Mouse (Mus musculus) thymus, postnatal 25 days (tissue): ENCODE measurements at regions not wholly inside any gene's neighbourhood (a gene's known extent, or its start where the extent isn't known, plus 50 kb on each side); places are given as distances from the start of the nearest gene placed in this dataset.
A peak's percentile ranks its signal among the peaks of the same experiment; 100 is the strongest.
"Not testable (repeated sequence)": the region's sequence is repeated elsewhere in the genome, so short reads cannot be mapped to it uniquely, and the experiment has no call there.

Source experiments
- DNase-seq: peaks from one replicate; pipeline ENCODE4 v3.0.0; 2022

DNA sequence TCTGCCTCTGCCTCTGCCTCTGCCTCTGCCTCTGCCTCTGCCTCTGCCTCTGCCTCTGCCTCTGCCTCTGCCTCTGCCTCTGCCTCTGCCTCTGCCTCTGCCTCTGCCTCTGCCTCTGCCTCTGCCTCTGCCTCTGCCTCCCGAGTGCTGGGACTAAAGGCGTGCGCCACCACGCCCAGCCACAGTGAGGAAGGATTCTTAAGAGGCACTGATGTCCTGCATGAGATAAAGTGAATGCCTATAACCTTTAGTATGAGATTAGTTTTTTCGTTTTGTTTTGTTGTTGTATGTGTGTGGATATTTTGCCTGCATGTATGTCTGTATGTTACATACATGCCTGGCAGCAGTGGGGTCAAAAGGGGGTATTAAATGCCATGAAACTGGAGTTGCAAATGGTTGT lies 63.2 kb downstream of the Hlx start:
- not testable (repeated sequence) for DNase-seq

GRCm38 (mm10) chr1:184668428-184668827 lies 64.0 kb downstream of the Hlx start:
- DNase-seq, result no peak

- no peak for DNase-seq
Measured at GRCm38 (mm10) chr1:184668022-184668421, 64.4 kb downstream of the Hlx start.

DNA sequence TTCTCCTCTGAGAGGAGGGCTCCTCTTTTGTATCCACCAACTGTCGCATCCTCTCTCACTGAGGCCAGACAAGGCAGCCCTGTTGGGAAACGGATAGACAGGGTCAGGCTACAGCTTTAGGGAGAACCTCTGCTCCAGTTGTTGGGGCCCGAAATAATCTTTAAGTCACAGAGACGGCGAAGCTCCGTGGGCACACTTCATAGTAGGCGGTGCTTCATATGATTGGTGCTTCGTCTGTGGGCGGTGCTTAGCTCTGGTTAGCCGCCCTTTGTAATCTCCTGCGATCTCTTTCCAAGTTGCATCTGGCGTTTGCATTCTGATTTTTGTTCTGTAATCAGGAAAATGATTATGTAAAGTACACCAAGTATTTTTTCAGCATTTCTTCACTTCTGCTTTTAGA lies 67.2 kb downstream of the Hlx start:
- no peak for DNase-seq

GRCm38 (mm10) chr1:184664098-184664375 lies 68.4 kb downstream of the Hlx start:
- DNase-seq, result no peak

- no peak for DNase-seq
Measured at GRCm38 (mm10) chr1:184663300-184664097, 68.9 kb downstream of the Hlx start.

- no peak for DNase-seq
Measured at GRCm38 (mm10) chr1:184650541-184651105, 81.8 kb downstream of the Hlx start.

DNA sequence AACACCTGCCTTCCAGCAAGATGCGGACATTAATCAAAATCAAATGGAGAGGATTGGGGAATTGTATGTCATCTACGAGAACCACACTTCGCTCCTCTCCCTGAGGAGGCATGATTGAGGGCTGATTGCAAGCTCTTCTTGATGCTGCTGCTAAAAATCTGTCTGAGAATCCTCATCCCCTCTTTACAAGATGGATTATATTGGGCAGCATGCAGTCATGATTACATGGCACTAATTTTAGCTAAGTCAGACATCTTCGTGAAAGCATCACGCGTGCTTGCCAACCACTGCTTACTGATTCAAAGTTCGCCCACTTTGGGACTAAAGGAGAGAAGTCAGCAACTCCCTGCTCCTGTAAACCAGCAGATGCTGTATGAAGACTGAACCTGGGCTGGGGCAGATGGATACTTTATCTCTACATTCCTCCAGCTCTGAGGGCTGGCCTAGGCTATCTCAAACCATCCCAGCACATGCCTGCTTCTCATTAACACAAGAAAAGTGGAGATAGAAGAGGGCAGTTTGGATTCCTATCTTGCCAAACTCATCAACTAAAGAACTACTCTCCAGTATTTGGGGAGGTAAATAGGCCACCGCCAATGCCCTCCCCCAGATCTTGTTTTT lies 84.4 kb downstream of the Hlx start:
- DNase-seq, result no peak

DNA sequence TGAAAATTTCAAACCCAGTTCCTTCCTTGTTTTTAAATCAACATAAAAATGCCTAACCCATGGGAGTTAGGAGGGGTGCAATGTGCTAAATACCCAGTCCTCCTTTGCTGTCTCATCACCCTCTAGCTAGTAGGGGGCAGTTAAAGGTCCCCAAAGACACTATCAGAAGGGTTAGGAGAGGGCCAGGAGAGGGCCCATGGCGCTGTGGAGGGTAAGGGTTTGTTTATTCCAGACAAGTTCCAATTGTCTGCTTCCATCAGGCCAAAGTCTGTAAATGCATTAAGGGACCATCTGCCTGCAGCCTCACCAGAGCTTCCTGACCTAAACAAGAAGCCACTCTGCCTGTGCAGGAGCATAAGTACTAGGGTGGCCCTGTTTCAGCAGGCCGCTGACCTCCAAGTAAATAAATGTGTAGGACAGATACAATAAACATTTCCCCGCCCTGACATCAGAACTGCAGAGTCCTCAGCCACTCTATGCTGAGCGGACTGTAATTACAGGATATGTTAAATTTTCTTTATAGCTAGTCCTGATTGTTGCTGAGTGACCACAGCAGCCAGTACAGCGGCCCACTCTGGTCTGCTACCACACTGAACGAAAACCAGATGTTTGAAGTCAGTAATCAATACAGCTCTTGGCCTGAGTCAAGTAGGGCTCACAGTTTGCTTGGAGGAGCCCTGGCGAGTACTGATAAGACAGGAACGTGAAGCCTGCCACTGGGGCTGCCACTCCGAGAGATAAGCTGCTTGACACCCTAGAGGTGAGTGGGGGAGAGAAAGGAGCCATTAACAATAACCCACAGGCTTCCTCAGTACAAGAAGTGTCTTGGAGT lies 87.4 kb downstream of the Hlx start:
- DNase-seq, result no peak

DNA sequence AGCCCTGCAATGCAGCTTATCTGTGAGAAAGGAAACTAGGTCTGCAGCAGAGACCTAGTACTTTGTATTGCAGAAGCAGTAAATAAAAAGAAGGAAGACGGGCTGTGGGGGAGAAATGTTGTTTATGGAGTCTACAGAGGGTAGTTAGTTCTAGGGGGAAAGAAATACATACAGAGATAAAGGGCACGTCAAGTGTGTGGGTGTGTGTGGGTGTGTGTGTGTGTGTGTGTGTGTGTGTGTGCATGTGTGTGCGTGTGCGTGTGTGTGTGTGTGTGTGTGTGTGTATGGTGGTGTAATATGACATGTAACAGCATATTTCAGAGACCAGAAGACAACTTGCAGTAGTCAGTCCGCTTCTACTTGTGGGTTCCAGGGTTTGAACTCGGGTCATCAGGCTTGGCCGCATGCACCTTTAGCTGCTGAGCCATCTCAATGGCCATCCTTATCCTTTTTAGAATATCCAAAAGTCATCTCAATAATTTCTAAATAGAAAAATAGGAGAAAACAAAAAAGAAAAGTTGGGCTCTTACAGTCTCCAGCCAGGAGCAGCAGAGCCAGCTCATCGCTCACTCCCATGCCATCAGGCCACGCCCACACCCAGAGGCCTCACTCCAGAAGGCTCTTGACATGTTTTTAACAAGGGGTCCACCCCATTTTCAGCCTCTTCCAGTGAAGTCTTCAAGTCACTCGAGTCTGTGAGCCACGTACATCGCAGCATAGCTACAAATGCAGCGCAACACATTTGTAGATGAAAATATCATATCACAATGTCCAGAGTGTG lies 101.5 kb downstream of the Hlx start:
- no peak for DNase-seq

- no peak for DNase-seq
Measured at GRCm38 (mm10) chr1:184629194-184629593, 103.2 kb downstream of the Hlx start.

GRCm38 (mm10) chr1:184628566-184629168 lies 103.8 kb downstream of the Hlx start:
- DNase-seq, result no peak

GRCm38 (mm10) chr1:184622462-184622861 lies 110.0 kb downstream of the Hlx start:
- no peak for DNase-seq

GRCm38 (mm10) chr1:184621950-184622349 lies 110.5 kb downstream of the Hlx start:
- DNase-seq, result no peak

- no peak for DNase-seq
Measured at GRCm38 (mm10) chr1:184617853-184618454, 114.5 kb downstream of the Hlx start.

GRCm38 (mm10) chr1:184615991-184616390 lies 116.4 kb downstream of the Hlx start:
- no peak for DNase-seq

DNA sequence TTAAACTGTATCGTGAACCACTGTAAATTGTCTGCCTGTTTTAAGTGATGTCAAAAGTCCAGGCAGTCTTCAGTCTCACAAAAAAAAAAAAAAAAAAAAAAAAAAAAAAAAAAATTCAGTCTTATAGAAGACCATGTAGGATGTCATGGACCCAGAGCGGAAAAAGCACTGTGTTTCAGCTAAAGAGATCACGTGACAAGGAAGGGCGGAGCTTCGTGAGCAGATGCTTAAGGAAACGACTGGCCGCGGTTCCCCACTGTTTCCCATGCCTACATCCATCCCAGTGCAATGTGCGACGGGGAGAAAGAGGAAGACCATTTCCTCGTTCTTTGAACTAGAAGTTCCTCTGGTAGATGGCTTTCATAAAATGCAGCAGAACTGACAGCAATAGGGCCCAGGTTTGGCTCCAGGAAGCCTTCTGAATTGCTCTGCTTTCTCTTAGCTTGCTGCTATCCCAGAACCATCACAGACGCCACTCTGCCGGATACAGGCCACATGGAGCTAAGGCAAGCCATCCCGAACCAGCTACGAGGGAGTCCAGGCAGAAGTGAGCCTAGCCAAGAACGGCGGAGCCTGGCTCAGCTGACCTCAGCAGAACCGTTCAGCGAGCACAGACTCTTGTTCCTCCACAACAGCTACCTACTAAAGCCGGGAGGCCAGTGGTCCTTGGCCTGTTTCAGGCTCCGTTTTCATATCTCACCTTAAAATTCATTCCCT lies 117.6 kb downstream of the Hlx start:
- DNase-seq, result peak; percentile 5

GRCm38 (mm10) chr1:184612880-184613279 lies 119.5 kb downstream of the Hlx start:
- no peak for DNase-seq

GRCm38 (mm10) chr1:184608938-184609337 lies 123.5 kb downstream of the Hlx start:
- no peak for DNase-seq

DNA sequence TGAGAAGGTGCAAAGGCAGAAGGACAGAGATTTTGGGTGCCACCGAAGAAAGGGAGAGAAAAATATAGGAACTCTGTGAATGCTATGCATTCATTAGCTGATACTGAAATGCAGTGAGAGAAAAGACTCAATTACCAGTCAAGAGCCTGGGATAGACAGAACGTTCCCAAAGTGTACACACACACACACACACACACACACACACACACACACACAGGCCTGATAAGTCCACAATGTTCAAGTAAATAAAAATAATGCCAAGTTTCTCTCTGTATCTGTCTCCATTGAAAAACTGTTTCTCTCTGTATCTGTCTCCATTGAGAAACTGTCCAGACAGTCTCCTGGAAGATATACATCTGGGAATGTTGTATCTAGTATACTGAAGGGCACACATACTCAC lies 124.1 kb downstream of the Hlx start:
- no peak for DNase-seq

DNA sequence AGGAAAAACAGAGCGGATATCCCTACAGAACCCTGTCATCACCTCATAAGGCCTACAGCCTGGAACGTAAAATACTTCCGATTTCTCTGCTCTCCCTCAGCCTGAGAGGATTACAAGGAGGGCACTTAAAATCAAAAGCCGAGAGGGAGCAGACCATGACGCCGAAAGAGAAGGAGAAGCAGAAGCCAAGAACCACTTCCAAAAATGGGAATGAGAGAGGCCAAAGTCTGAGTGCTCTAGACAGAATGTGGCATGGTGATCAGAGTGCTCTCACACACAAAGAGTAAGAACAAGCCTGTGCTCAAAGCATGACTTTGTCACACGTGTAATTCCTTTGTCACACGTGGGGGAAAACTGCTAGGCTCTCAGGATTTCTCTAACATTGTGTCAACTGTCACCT lies 125.9 kb downstream of the Hlx start:
- no peak for DNase-seq
